Mouse (Mus musculus): ENCODE results near the gene Mast4. TPM values are rescaled to one million over a fixed set of nuclear protein-coding genes. Genes with fewer than 3 reads are reported as not detected.

The Mast4 gene
- total and polyA plus RNA-seq, 3 experiments: 0.04 to 1.1 (median 0.23) TPM

DNA sequence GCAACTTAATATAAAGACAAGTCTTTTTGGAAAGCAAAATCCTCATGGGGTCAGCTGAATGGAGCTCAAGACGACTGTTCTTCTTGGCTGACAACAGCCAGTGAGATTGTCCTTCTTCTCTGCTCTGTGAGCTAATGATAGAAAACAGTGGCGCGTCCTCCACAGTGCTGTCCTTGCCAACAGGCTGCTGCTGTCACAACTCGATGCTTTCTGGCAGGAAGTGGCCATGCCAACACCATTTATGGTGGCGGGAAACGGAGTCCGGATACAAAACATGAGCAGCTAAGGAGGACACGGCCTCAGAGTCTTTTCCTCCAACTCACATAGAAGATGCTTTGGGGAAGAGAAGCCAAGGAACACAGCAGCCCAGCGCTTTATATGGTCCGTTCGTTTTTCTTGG lies 340.2 kb downstream of the Mast4 start:
- Histone ChIP-seq H3K36me3 (replicated peaks) (no peaks in the 10 kb centered on the region), H3K4me1 (ENCODE audit: insufficient read depth, low read depth, low read length) (no peaks in the 10 kb centered on the region), H3K27me3 (ENCODE audit: insufficient read depth, low read length) (no peaks in the 10 kb centered on the region), H3K4me3 (ENCODE audit: low read depth, low read length) (no peak overlapping the region), H3K9me3 (replicated peaks) (no peaks in the 10 kb centered on the region)
- ATAC-seq (ENCODE audit: extremely low read depth, insufficient number of reproducible peaks, low FRiP score, poor library complexity, severe bottlenecking) (no peak), DNase-seq (ENCODE audit: low spot score) (no peak)
- no peak for TF ChIP-seq GATA1 (IDR thresholded peaks at IDR 0.05; ENCODE audit: borderline replicate concordance, low read length)
- no peak for TF ChIP-seq TAL1 (conservative IDR thresholded peaks at IDR 0.05; ENCODE audit: low read depth, low read length)
- no peak for TF ChIP-seq GATA2 (IDR thresholded peaks at IDR 0.05; ENCODE audit: borderline replicate concordance, low read depth, low read length)
- no peak for TF ChIP-seq CTCF (IDR thresholded peaks at IDR 0.05; ENCODE audit: low read depth, low read length)
- TF ChIP-seq POLR2AphosphoS5 (IDR thresholded peaks at IDR 0.05; ENCODE audit: insufficient replicate concordance, low read depth, low read length): no peak

DNA sequence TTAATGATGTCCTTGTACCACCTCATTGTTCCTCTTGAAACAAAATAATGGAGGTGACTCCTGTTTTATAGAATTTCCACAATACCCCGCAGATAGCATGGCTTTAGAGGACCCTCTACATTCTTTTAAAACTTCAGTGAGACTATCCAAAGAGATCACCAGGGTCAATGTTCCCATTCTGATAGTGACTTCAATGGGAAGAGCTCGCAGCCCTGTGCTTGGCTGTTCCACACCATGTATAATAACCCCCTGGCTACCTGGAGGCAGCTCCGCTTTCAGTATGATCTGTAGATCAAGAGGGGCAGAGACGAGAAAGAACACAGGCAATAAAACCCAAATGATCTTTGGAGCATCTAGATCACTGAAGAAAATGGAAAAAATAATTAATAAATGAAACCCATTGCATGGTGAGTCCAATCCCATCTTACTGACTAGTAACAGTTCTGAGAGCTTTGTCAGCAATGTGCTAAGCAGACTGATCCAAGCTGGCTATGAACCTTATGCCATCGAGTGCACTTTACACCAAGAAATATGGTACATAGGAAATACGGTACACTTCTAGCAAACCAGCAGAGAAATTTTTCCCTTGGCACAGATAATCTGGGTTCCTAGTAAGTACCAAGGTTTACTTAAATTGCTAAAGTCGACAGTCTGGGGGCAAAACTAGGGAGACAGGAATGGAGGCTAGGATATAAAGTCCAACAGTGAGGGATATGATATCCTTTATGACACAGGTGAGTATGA lies 341.4 kb downstream of the Mast4 start:
- no peaks in the 10 kb centered on the region for H3K9me3 ChIP-seq (replicated peaks)
- no peaks in the 10 kb centered on the region for H3K36me3 ChIP-seq (replicated peaks)
- TF ChIP-seq TAL1 (conservative IDR thresholded peaks at IDR 0.05; ENCODE audit: low read depth, low read length): no peak
- TF ChIP-seq GATA1 (IDR thresholded peaks at IDR 0.05; ENCODE audit: borderline replicate concordance, low read length): no peak
- no peak for TF ChIP-seq POLR2AphosphoS5 (IDR thresholded peaks at IDR 0.05; ENCODE audit: insufficient replicate concordance, low read depth, low read length)
- TF ChIP-seq CTCF (IDR thresholded peaks at IDR 0.05; ENCODE audit: low read depth, low read length): no peak
- no peak for TF ChIP-seq GATA2 (IDR thresholded peaks at IDR 0.05; ENCODE audit: borderline replicate concordance, low read depth, low read length)
- no peaks in the 10 kb centered on the region for H3K4me1 ChIP-seq (ENCODE audit: insufficient read depth, low read depth, low read length)
- no peaks in the 10 kb centered on the region for H3K27me3 ChIP-seq (ENCODE audit: insufficient read depth, low read length)
- no peak overlapping the region for H3K4me3 ChIP-seq (ENCODE audit: low read depth, low read length)
- ATAC-seq (ENCODE audit: extremely low read depth, insufficient number of reproducible peaks, low FRiP score, poor library complexity, severe bottlenecking) (no peak), DNase-seq (ENCODE audit: low spot score) (no peak)

DNA sequence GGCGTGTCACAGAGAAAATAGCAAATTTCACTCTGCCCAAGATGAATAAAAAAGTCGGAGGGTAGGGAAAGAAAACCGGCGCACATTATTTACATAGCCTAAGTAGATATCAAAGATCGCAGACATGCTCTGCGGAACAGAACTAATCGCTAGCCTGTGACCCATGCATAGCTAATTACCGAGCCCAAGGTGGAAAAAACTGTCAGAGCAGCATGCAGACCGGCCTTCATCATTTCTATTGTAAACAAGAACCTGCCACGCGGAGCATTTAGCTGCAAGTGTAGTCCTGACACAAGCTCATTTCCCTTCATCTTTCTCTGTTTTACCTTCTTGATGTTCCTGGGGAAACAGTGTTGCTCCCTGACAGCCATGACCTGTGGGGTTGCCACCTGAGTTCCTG lies 342.4 kb downstream of the Mast4 start:
- Histone ChIP-seq H3K9me3 (replicated peaks) (no peaks in the 10 kb centered on the region), H3K36me3 (replicated peaks) (no peaks in the 10 kb centered on the region), H3K27me3 (ENCODE audit: insufficient read depth, low read length) (no peaks in the 10 kb centered on the region), H3K4me3 (ENCODE audit: low read depth, low read length) (no peak overlapping the region), H3K4me1 (ENCODE audit: insufficient read depth, low read depth, low read length) (no peaks in the 10 kb centered on the region)
- DNase-seq (ENCODE audit: low spot score): no peak
- no peak for ATAC-seq (ENCODE audit: extremely low read depth, insufficient number of reproducible peaks, low FRiP score, poor library complexity, severe bottlenecking)
- no peak for TF ChIP-seq GATA1 (IDR thresholded peaks at IDR 0.05; ENCODE audit: borderline replicate concordance, low read length)
- TF ChIP-seq CTCF (IDR thresholded peaks at IDR 0.05; ENCODE audit: low read depth, low read length): no peak
- no peak for TF ChIP-seq TAL1 (conservative IDR thresholded peaks at IDR 0.05; ENCODE audit: low read depth, low read length)
- TF ChIP-seq POLR2AphosphoS5 (IDR thresholded peaks at IDR 0.05; ENCODE audit: insufficient replicate concordance, low read depth, low read length): no peak
- no peak for TF ChIP-seq GATA2 (IDR thresholded peaks at IDR 0.05; ENCODE audit: borderline replicate concordance, low read depth, low read length)

DNA sequence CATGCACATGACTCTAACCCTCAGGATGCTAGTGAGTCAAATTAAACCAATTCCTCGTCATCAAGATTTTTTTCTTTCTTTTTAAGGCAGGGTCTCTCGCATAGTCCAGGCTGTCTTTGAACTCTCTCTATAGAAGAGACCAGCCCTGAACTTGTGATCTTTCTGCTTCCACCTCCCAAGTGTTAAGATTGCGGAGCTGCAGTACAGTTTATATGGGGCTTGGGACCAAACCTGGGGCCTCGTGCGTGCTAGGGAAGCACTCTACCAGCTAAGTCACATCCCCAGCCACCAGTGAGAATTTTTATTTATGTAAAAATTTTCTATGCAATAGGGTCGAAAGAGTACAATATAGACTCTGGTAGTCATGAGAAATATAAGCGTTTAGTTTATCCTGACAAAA lies 343.1 kb downstream of the Mast4 start:
- H3K36me3 ChIP-seq (replicated peaks): no peaks in the 10 kb centered on the region
- ATAC-seq (ENCODE audit: extremely low read depth, insufficient number of reproducible peaks, low FRiP score, poor library complexity, severe bottlenecking) (no peak), DNase-seq (ENCODE audit: low spot score) (no peak)
- TF ChIP-seq GATA1 (IDR thresholded peaks at IDR 0.05; ENCODE audit: borderline replicate concordance, low read length) (no peak), TAL1 (conservative IDR thresholded peaks at IDR 0.05; ENCODE audit: low read depth, low read length) (no peak), GATA2 (IDR thresholded peaks at IDR 0.05; ENCODE audit: borderline replicate concordance, low read depth, low read length) (no peak), POLR2AphosphoS5 (IDR thresholded peaks at IDR 0.05; ENCODE audit: insufficient replicate concordance, low read depth, low read length) (no peak), CTCF (IDR thresholded peaks at IDR 0.05; ENCODE audit: low read depth, low read length) (no peak)
- no peak overlapping the region for H3K4me3 ChIP-seq (ENCODE audit: low read depth, low read length)
- H3K27me3 ChIP-seq (ENCODE audit: insufficient read depth, low read length): no peaks in the 10 kb centered on the region
- no peaks in the 10 kb centered on the region for H3K4me1 ChIP-seq (ENCODE audit: insufficient read depth, low read depth, low read length)
- H3K9me3 ChIP-seq (replicated peaks): no peaks in the 10 kb centered on the region

DNA sequence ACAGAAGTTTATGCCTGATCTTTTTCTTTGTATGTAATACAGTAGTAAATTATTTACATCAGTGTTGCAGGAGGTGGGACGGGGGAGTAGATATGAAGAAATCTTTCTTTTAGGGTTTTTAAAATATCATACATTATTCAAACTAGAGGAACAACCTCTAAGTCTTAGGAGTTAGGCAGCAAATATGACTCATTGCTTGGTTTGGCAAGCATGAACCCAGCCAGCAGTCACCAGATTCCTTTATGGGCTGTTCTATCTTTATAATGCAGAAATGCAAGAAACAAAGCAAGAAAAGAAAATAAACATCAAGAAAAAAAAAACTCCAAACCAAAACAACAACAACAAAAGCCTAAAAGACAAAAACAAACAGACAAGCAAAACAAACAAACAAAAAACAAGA lies 344.2 kb downstream of the Mast4 start:
- Histone ChIP-seq H3K27me3 (ENCODE audit: insufficient read depth, low read length) (no peaks in the 10 kb centered on the region), H3K4me3 (ENCODE audit: low read depth, low read length) (no peak overlapping the region), H3K4me1 (ENCODE audit: insufficient read depth, low read depth, low read length) (no peaks in the 10 kb centered on the region), H3K9me3 (replicated peaks) (no peaks in the 10 kb centered on the region), H3K36me3 (replicated peaks) (no peaks in the 10 kb centered on the region)
- DNase-seq (ENCODE audit: low spot score) (no peak), ATAC-seq (ENCODE audit: extremely low read depth, insufficient number of reproducible peaks, low FRiP score, poor library complexity, severe bottlenecking) (no peak)
- TF ChIP-seq POLR2AphosphoS5 (IDR thresholded peaks at IDR 0.05; ENCODE audit: insufficient replicate concordance, low read depth, low read length) (no peak), TAL1 (conservative IDR thresholded peaks at IDR 0.05; ENCODE audit: low read depth, low read length) (no peak), CTCF (IDR thresholded peaks at IDR 0.05; ENCODE audit: low read depth, low read length) (no peak), GATA2 (IDR thresholded peaks at IDR 0.05; ENCODE audit: borderline replicate concordance, low read depth, low read length) (no peak), GATA1 (IDR thresholded peaks at IDR 0.05; ENCODE audit: borderline replicate concordance, low read length) (no peak)

GRCm38 (mm10) chr13:102989616-102990015 lies 344.7 kb downstream of the Mast4 start:
- TF ChIP-seq CTCF (IDR thresholded peaks at IDR 0.05; ENCODE audit: low read depth, low read length) (no peak), GATA1 (IDR thresholded peaks at IDR 0.05; ENCODE audit: borderline replicate concordance, low read length) (no peak), TAL1 (conservative IDR thresholded peaks at IDR 0.05; ENCODE audit: low read depth, low read length) (no peak), POLR2AphosphoS5 (IDR thresholded peaks at IDR 0.05; ENCODE audit: insufficient replicate concordance, low read depth, low read length) (no peak), GATA2 (IDR thresholded peaks at IDR 0.05; ENCODE audit: borderline replicate concordance, low read depth, low read length) (no peak)
- H3K9me3 ChIP-seq (replicated peaks): no peaks in the 10 kb centered on the region
- ATAC-seq (ENCODE audit: extremely low read depth, insufficient number of reproducible peaks, low FRiP score, poor library complexity, severe bottlenecking) (no peak), DNase-seq (ENCODE audit: low spot score) (no peak)
- no peaks in the 10 kb centered on the region for H3K4me1 ChIP-seq (ENCODE audit: insufficient read depth, low read depth, low read length)
- H3K36me3 ChIP-seq (replicated peaks): no peaks in the 10 kb centered on the region
- no peak overlapping the region for H3K4me3 ChIP-seq (ENCODE audit: low read depth, low read length)
- no peaks in the 10 kb centered on the region for H3K27me3 ChIP-seq (ENCODE audit: insufficient read depth, low read length)

All from G1E (cell line).